Mouse (Mus musculus) cerebellum, postnatal 4 days (tissue): ENCODE data around the gene Olfr1462.

Source experiments
- DNase-seq, 2 experiments: peaks; one replicate each; pipeline ENCODE4 v3.0.0; 2022; ENCODE audit warnings: low spot score in 2 of 2, mixed read lengths in 1 of 2

Gene Olfr1462

DNA sequence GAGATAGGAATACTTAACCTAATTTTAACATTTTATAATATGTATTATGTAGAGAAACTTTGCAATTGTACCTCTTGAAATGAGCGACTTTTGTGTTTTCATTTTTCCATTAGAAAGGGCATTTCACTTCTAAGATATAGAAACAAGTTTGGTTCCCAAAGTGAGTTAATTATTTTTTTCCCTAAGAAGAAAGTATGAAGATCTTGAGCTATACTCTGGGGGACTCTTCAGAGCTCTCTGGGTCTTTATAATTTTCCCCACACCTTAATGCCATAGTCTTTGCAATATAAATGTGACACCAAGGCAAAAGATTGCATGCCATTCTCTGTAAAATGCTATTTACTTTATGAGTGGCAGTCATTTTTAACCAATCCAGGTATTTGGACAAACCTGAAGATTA lies at the start of gene Olfr1462:
Gene Olfr1462 (plus strand): TSS at position 301 of the 400 bp plus-strand sequence.
- no peak for DNase-seq

DNA sequence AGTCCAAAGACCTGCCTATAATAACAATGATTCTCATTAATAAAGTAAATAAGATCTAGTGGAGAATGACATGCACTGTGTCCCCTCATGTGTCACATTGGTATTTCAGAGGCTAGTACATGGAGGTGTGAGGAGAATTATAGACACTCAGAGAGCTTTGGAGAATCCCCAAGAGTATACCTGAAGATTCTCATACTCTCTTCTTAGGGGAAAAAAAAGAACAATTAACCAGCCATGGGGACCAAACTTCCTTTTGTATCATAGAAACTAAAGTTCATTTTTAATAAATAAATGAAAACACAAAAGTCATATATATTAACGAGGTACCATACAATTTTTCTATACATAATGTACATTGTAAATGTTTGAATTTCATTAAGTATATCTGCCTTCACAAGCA lies 36.1 kb upstream of the Olfr1462 start, which contains the start of gene Olfr1459:
Gene Olfr1459 (minus strand): TSS at position 101 of the 400 bp plus-strand sequence.
- DNase-seq = no peak

DNA sequence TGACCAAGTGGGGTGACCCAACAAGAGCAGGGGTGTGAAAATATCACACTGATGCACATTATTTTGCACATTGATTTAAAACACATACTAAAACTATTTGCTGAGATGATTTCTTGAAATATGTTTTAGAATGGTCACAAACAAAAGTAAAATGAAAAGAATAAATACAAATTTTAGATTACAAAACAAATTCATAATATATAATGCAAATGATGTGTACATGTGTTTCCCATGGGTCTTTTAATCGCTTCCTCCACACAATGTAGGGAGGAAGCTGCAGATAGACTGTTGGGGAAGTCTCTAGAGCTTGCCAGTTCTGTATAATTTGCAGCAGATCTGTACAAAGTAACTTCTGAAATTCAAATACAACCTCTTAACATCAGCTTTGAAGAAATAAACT lies 22.8 kb upstream of the Olfr1462 start, which contains the start of gene Olfr1461:
Gene Olfr1461 (plus strand): TSS at position 301 of the 400 bp plus-strand sequence.
- DNase-seq = no peak

DNA sequence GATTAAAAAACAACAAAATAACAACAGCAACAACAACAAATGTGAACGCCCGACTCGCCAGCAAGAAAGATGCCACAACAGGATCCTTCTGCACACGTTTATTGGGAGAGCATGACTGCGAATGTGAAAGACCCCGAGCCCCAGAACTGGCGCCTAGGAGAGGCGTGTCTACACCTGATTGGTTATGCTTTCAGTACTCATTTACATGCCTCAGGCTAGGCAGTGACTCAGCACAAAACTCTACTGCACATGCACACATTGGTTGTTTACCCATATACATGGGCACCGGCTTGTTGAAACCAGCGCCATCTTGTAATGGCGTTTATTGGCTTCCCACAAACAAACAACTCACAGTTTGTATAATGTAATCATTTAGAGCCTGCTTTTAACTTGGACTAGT lies 36.1 kb downstream of the Olfr1462 start:
- no peak for DNase-seq

DNA sequence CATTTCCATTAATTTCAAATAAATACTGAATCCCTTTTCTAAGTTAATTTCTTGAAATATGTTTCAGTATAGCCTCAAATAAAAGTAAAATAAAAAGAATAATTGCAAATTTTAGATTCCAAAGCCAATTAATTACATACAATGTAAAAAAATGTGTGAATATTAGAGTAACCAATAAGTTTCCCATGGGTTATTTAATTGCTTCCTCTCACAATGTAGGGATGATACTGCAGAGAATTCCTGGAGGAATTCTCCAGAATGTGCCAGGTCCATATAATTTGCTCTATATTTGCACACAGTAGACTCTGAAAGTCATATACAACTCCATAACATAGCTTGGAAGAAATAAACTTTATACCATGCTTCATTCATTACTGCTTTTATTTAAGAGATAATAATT lies 45.5 kb downstream of the Olfr1462 start, which contains the start of gene Olfr1463:
Gene Olfr1463 (plus strand): TSS at position 301 of the 400 bp plus-strand sequence.
- no peak for DNase-seq
